Mouse (Mus musculus) CD4-positive, CD25-positive, alpha-beta regulatory T cell, adult 2 months (primary cell): ENCODE data around the gene Epn2.
"Not testable (repeated sequence)": the region's sequence is repeated elsewhere in the genome, so short reads cannot be mapped to it uniquely, and the experiment has no call there.

Source experiments
- DNase-seq: peaks from one replicate; pipeline ENCODE4 v3.0.0-alpha.2; 2012; ENCODE audit warnings: low read depth, low spot score

Gene Epn2

DNA sequence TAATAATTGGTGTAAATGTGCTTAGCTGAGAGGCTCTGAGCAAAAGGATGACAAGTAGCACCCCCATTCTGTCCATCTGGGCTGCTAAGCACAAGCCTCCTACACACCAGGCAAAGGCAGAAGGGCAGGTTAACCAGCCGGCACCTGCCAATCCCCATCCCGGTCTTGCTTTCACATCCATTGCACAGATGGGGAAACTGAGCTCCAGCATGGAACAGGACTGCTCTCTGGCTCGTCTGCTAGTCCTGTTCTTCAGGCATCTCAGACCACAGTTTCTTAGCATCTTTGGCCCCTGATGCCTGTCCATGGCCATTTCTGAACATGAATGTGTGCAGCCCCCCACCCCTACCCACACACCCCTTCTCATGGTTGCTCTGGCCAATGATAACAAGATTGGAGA lies 12.6 kb upstream of the Epn2 start:
- no peak for DNase-seq

DNA sequence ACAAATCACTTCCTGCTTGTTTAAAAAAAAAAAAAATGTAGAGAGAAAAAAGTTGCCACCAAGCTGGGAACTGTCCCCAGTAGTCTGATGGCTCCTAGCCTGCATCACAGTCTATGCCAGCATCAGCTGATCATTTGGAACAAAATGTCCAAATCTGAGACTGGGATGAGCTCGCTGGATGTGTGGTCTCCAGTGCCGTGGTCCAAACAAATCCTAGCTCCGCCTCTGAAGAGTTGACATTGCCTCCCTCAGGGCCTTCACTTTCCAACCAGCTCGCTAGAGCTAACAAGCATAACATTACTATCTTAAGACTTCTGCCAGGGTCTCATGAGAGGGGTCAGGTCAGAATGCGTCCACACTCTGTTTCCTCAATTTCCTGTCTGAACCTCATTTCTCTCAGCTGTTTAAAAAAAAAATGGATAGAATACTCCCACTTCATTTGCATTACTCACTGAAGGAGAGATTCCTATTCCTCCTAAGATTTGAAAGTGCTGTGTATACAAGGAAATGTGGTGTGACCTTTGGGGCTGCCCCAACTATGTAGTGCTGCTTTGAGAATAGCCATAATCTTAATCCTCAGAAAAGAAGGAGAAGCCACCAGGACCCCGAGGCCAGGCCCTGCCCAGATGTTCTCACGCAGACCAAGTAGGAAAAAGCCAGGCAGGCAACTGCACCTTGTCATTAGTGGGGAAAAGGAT lies 11.2 kb upstream of the Epn2 start:
- no peak for DNase-seq

DNA sequence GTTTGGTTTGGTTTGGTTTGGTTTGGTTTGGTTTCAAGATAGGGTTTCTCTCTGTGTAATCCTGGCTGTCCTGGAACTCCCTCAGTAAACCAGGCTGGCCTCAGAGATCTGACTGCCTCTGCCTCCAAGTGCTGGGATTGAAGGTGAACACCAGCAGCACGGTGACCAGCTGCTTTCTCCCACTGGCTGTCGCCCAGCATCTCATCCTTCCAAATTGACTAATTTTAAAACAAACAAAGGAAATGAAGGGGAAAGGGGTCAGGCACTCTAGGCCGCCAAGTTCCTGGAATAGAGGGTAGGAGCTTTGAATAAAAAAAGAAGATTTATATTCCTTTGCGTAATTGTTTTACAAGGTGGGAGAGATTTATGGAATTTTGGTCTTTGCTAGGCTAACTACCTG lies 5.9 kb upstream of the Epn2 start:
- DNase-seq, result no peak

DNA sequence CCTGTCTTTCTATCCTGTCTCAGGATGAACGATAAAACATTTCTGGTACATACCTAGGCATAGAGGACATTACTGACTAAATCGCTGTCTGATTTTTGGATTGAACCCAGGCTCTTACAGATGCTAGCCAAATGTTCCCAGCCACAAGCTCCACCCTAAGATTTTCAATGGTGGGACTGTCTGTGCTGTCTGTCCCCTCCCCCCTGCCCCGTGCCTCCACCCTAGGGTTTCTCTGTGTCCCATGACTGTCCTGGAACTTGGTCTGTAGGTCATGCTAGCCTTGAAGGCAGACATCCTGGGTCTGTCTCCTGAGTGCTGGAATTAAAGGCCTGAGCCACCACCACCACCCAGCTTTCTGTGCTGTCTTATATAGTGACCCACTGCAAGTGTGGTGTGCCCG lies 5.3 kb upstream of the Epn2 start:
- DNase-seq, result no peak

DNA sequence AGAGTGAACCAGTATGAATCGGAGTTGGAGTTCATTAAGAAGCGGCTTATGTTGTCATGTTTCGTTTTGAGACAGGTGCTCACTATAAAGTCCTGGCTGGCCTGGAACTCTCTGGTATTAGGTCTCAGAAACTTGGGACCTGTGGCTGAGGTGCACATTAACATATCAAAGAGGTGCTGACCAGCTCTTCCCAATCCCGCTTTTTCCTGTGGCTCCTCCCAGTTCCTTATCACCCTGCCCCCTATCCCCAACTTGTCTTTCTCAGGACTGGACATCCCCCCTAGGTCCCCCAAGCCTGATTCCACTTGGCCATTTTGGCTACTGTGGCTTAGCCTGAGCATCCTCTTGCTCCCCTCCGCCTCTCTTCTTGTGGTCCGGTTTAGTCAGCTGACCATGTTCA lies 4.6 kb upstream of the Epn2 start:
- DNase-seq, result no peak

DNA sequence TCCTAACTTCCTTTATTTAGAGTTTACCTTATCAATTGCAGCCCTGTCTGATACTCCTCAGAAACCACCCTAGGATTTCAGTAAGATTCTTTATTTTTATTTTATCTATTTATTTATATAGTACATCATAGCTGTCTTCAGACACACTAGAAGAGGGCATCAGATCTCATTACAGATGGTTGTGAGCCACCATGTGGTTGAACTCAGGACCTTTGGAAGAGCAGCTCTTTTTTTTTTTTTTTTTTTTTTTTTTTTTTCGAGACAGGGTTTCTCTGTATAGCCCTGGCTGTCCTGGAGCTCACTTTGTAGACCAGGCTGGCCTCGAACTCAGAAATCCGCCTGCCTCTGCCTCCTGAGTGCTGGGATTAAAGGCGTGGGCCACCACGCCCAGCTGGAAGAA lies 3.3 kb upstream of the Epn2 start:
- not testable (repeated sequence) for DNase-seq

DNA sequence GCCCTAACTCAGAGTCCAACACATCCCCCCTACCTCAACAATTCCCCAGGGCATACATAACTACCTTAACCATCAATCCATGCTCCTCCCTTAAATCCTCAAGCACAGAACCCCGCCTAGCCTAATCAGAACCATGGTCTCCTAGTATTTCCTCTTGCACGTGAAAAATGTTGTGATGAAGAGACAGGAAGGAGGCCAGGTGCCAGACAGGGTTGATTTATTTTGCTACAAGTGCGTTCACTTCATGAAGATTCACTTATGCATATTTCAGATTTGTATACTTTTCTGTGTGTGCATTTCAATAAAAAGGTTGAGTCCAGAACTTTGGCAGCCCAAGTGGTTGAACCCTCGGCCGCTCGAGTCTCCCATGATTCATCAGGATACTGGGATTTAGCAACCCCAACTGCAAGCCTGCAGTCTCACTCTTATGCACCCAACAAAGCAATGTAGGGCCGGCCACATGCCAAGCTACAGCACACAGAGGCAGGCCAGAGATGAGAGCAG lies 443 bp upstream of the Epn2 start:
- no peak for DNase-seq

DNA sequence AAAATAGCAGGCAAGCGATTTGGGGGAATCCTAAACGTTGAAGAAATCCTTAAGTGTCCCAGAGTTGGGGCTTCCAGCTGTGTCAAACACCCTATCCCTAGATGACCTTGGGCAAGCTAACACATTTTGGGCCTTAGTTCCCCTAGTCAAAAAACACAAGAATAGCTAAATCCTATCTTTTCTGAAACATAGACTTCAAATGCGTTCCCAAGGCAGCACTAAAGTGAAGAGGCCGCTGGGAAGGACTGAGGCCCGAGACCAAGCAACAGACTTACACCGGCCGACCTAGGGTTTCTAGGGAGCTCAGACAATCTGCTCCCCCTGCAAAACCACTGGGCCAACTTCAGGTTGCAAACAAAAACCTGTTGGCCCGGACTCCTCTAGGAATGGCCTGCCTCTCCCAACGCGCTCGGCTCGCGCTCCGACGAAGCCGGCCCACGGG lies 925 bp downstream of the Epn2 start:
- DNase-seq, result peak; percentile 18

DNA sequence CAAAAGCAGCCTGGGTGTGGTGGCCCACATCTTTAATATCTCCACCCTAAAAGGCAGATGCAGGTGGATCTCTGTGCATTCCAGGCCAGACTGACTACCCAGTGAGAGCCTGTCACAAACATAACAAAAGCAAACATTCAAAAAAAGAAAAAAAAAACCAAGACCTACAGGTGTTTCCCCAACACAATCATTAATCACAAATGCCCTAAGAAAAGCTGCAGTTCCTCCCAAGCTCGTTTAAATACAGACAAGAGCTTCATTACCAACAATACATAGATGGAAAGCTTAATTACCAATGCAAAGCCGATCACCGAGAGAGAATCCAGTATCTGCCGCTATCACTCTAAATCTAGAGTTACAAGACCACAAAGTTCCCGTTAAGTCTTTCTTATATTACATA lies 1.5 kb downstream of the Epn2 start:
- no peak for DNase-seq

DNA sequence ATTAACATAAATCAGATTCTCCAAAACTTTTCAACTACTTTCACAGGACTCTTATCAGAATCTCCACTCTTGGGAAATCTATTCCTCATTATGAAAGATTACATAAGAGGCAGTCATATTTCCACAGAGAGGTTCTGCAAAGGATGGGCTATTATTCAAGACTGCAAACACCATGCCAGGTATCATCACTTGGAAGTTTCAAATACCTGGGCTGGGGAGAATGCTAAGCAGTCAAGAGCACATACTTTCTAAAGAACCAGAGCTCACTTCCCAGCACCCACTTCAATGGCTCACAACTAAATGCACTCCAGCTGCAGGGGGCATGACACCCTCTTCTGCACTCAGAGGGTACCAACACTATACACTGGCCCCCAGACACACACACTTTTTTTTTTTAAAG lies 2.1 kb downstream of the Epn2 start:
- DNase-seq, result no peak

DNA sequence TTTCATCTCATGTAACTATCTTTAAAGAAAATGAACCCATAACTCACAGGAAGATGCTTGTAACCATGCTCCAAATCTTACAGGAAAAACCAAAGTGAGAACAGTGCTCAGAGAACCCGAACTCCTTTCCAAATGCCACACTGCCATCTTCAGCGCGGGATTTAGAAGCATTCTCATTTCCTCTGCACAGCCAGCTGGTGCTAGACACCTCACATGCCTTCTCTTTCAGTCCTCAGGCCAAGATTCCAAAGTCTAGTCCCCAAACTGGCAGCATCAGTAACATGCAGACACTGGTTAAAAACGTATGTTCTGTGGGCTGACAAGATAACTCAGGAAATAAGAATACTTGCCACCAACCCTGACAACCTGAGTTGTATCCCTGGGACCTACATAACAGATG lies 6.2 kb downstream of the Epn2 start:
- DNase-seq, result no peak

DNA sequence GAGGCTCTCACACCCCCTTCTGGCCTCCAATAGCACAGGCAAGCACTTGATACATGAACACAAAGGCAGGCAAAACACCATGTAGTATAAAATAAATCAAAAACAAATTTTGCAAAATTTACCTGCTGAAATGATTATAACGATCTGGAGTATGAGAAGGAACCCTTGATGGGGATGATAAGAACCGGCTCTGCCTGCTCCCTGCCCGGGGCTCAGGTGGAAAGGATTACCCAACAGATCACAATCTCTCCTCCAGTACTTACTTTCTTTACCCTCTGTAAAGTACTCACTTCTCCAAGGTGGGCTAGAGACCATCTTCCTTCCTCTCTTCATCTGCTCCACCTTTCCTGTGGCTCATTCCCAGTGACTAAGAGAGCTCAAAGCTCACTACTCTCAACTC lies 8.3 kb downstream of the Epn2 start:
- DNase-seq, result no peak

DNA sequence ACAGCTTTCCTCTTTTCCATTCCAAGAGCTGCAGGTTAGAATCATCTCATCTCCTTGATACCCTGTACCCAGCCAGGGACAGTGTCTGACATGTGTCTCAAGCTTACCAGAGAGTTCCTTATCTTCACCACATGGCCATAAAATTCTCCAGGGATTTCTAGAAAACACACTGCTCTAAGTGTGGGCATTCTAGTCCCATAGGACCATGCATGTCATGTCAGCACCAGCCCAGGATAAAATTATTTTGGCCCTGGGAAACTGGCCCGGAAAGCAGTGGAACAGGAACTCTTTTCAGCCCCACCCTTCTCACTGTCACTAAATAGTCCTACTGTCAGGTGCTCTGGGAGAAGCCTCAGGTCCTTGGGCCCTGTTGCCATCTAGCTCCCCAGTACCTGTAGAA lies 9.8 kb downstream of the Epn2 start:
- no peak for DNase-seq

DNA sequence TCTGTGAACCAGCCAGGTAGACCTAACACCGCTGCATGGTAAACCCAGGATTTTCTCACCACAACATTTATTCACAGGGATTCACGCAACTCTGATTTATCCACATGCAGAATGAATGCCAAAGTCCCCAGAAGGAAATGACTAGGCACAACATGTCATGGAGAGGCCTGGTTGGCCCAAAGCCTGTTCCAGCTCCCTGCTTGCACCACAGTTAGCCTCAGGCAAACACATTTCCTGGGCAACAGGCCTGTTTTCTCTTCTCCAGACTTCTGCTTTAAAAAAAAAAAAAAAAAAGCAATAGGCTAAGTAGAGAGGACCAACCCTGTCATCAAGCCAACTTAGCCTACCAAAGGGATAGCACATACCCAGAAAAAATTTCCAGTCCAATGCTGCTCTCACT lies 14.9 kb downstream of the Epn2 start:
- no peak for DNase-seq

DNA sequence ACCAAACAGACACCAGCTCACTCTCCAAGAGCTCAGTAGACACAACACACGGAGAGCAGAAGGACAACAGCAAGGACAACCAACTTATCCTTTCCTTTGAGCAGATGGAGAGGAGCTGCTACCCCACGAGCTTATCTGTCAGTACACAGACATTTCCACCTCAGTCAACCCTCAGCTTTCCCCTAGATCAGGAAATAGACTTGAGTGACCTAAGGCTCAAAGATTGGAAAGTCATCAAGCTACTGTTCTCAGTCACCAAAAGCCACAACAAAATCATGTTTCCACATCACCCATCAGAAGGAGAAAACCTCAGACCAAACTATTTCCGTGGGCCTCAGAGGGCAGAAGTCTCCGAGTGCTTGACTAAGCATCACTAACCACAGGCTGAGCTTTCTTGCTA lies 15.5 kb downstream of the Epn2 start:
- peak; percentile 49 for DNase-seq

DNA sequence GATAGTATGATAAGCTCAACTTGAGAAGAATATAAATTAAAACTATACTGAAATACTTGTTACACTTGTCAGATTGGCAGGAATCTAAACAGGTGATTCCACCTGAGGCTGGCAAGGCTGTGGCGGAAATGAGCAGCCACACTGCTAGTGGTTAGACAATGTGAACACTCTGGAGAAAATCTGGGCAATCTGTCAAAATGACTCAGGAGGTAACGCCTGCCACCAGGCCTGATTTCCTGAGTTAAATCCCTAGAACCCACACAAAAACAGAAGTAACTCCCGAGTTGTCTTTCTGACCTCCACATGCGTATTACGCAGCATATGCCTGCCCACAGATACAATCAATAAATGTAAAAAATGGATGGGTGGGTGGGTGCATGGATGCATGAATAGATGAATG lies 17.1 kb downstream of the Epn2 start:
- DNase-seq, result no peak

DNA sequence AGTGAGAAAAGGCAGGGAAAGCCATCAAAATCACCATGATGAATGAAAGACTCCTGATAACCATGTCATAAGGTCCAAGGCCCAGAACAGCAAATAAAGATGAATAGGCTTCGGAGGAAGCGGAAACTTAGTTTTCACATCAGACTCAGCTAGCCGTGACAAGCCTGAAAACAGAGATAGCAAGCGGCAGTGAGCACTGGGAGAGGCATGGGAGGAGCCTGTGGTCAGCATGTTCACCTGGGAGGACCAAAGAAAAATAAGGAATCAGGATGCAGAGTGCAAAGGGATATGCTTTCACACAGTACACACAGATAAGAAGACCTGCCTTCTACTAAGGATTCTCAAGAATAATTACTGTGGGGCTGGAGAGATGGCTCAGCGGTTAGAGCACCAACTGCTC lies 19.9 kb downstream of the Epn2 start:
- DNase-seq, result no peak

DNA sequence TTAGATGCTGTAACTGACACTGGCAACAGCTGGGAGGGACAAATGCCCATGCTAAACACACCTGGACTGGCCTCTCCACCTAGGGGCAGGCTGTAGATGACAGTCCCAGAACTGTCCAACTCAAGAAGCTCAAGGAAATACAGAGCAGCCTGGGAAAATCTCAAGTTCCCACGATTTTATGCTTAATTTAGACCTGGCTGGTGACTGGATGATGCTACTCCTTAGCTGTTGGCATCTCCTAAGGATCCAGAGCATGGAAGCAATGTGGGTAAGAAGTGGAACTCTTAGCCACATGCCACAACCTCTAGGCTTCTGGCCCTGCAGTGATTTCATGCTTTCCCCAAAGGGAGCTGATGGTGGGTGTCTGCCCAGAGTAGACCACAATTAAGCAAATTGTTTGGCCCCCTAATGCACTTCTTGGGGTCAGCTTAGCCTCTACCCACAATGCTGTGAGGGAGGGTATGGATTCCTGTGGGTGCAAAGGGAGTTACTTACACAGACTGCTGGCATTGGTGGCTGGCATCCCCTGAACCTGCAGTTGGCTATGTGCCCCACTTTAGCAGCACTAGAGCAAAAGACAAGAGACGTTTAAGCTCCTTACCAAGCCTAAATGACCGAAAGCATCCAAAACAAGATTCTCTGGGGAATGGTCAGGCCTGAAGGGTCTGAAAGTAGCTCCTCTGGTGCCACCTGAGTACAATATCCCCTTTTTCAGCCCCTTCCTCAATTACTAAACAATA lies 26.3 kb downstream of the Epn2 start:
- DNase-seq, result no peak

DNA sequence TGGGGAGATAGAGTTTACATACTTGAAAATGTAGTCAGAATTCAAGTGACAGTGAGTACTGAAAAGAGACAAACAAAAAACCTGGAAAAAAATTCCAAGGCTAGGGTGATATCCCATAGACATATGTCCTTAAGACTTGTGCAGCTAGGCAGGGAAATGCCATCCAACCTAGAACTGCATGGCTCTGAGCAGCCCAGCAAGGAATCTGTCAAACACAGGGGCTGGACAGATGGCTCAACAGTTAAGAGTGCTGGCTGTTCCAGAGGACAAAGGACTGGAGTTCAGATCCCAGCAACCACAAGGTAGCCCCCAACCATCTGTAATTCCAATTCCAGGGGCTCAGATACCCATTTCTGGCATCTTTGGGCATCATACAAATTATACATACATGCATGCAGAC lies 28.9 kb downstream of the Epn2 start:
- no peak for DNase-seq

DNA sequence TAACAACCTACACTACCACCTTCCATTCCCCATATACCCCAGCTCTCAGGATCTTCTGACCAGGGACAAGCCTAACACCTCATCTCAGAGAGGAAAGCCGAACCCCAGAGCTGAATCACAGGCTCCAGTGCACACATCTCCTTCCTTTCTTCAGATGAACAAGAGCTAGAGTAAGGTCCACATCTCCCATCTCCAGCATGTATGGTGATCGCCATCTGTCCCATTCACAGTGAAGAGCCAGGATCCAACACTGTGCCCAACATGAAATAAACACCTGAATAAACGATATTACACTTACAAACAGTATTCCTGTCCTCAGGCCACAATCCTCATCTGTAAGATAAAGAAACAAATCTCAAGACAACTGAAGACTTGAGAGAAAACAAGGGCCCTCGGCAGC lies 31.8 kb downstream of the Epn2 start:
- no peak for DNase-seq

DNA sequence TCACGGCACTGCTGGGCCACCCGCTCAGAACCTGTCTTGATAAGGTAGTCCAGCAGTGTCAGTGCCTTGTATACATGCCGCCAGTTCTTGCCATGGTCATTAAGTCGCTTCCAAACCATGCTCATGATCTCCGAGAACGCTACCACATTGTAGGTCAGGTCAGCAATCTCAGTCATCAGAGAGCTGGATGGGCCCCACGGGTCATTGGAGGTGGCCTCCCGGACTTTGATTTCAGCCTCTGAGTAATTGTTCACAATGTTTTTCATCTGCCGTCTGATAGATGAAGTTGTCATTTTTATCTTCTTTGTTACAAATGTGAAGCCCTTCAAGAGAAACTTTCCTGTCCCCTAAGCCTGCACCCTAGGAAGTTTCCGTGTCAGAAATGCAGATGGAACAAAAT lies 33.0 kb downstream of the Epn2 start:
- no peak for DNase-seq

DNA sequence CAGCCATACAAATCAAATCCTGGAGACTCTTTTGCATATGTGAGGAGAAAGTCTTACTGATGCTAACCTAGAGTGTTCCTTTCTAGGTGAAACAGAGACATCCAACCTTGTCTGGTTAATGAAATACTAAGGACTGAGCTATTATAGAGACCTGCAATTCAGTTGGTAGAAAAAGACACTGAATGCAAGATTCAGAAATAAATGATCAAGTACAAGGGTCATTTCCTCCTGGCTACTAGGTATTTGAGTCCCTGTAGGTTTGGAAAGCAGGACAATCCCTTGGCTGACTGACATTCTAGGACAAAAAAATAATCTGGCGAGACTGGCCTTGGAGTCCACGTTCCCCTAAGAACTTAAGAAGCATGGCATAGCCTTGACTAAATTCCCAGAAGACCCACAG lies 33.9 kb downstream of the Epn2 start:
- no peak for DNase-seq

DNA sequence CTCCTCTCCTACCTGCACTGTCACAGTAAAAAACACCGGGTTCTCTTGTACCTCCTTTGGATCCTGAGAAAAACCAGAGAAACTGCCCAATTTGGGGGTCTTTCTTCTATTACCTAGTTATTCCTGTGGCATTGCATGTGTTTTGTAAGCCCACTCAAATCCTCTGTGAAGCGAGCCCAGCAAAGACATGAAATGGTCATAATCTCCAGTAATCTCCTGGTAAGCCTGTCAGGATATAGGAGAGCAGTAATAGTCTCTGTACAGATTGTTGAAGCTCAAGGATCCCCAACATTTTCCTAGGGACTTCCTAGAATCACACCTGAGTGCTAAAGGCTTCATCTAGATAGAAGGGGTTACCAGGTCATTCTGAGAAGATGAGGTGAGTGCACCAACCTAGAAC lies 38.4 kb downstream of the Epn2 start:
- DNase-seq, result no peak
